Mouse (Mus musculus) Muller cell, postnatal 12 days (primary cell): ENCODE measurements around the gene Tmem62.
A peak's percentile ranks its signal among the peaks of the same experiment; 100 is the strongest.
"Not testable (repeated sequence)": the region's sequence is repeated elsewhere in the genome, so short reads cannot be mapped to it uniquely, and the experiment has no call there.

Source experiments
- DNase-seq: peaks from one replicate; pipeline ENCODE4 v3.0.0-alpha.2; 2015; ENCODE audit errors: inconsistent ontology term

Gene Tmem62

DNA sequence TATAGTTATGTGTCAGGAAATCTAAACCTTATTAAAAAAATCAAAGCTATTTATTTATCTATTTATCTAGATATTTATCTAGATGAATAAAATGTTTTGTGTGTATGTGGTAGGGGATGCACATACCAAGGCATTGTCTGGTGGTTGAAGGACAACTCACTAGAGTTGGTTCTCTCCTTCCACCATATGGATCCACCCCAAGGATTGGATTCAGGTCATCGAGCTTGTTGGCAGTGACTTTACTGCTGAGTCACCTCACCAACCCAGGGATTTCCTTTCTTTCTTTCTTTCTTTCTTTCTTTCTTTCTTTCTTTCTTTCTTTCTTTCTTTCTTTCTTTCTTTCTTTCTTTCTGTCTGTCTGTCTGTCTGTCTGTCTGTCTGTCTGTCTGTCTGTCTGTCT lies 19.8 kb downstream of the Tmem62 start:
- not testable (repeated sequence) for DNase-seq

DNA sequence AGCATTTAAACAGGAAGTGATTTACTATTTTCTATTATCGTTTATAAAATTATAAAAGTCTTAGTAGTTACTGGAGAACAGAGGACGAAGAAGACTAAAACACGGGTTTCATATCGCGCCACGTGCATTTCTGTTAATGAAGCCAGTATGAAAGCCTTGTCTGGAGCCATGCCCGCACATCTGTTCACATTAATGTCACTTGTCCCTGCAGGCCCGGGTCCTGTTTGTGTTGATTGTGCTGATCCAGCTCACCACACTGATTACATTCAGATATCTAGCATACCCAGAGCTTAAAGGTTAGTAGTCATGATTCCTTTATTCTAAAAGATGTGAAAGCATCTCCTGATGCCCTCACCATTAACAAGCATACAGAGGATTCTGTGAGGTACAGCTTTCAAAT lies 22.0 kb downstream of the Tmem62 start:
- no peak for DNase-seq

DNA sequence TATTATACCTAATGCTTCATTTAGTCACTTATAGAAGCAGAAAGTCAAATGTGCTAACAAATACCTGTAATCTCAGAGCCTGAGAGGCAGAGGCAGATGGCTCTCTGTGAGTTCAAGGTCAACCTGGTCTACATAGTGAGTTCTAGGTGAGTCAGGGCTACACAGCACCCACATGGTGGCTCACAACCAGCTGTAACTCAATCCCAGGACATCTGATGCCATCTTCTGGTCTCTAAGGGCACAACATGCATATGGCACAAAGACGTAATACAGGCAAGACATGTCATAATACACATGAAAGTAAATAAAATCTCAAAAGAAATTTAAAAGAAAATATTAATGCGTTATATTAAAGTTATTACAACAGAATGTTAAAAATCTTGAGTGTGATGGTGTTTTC lies 26.8 kb downstream of the Tmem62 start:
- no peak for DNase-seq

DNA sequence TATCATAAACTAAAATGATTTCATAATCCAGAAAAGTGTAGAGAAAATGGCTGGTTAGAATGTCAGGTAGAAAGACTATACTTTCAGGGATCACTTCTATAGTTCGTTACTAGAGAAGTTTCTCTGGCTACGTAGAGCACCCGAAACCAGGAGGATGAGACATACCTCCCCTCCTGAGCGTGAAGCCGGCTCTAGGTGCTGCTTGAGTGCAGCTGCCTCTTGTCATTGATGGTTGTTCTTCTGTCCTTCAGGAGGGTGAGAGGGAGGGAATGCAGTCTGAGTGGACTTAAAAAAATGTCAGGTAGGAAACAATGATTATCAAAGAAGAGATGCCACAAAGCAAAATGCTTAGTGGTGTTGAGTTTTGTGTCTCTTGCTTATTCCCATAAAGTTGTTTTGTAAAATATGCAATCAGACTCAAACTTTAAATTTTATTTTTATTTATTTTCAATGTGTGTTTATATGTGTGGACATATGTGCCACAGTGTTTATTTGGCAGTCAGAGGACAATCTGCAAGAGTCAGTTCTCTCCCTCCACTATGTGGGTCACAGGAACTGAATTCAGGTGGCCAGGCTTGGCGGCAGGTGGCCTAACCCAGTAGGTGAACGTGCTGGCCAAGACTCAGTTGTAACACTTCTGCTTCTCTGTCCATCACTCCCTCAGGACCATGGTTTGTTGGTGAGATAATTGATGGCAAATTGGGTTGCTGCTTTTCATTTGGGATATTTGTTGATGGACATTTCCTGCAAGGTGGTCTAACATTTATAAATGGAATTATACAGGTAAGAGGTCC lies 27.4 kb downstream of the Tmem62 start:
- no peak for DNase-seq

DNA sequence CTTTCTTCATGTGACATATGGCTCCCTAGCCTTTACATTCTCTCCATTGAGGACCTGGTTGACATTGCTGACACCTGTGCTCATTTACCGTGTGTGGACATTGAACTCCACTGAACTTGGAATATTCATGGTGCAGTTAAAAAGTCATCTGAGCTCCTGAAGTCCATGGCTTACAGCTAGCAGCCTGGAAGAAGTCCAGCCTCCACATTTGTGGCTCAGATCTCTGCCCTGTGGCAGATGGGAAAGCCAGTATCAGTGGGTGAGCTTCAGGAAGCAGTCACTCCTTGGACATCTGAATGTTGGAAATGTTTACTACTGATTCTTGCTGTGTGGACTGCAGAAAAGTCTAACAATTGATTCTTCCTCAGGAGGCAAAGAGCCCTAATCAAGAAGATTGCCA lies 30.2 kb downstream of the Tmem62 start:
- no peak for DNase-seq

DNA sequence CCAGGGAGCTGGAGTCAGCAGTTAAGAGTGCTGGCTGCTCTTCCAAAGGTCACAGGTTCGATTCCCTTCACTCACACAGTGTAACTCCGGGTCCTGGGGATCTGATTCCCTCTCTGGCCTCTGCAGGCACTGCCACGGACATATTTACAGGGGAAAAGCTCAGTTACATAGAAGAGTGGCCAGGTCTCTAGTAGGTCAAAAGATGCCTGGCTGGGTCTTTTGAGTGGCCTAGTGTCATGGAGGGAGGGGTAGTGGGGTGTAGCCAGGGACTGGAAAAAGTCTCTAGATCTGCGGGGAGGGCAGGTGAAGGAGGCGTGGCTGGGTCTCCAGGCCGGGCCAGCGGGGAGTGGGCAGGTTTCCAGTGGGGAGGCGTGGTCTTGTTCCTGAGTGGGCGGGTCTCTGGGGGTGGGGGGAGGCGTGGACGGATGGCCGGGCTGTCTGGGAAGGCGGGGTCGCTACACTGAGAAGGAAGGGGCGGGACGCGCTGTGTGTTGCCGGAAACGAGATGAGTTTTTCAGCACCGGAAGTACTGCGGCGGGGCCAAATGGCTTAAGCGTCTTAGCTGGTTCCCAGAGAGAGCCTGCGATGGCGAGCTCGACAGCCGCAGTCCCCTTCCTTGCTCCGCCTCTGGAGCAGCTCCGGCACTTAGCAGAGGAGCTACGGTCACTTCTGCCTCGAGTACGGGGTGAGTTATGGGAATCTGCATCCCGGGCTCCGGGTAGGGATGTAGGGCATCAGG lies 31.3 kb downstream of the Tmem62 start, which contains the start of gene Ccndbp1:
Gene Ccndbp1 (plus strand): TSS at position 479 of the 739 bp plus-strand sequence.
- DNase-seq: peak; percentile 93

DNA sequence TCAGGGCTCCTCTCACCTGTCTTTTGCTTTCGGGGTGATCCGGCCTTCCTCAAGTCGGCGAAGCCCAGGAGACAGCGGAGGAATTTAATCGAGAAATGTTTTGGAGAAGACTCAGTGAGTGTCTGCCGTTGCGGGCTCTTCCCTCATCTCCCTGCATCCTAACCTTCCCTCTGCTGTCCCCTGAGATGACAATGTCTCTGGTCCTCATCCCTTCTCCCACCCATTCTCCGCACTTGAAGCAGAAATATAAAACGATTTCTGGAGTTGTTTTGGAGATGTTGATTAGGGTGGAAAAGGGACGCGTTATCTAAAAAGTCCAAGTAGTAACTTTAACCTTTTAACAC lies 31.8 kb downstream of the Tmem62 start:
- DNase-seq: no peak

DNA sequence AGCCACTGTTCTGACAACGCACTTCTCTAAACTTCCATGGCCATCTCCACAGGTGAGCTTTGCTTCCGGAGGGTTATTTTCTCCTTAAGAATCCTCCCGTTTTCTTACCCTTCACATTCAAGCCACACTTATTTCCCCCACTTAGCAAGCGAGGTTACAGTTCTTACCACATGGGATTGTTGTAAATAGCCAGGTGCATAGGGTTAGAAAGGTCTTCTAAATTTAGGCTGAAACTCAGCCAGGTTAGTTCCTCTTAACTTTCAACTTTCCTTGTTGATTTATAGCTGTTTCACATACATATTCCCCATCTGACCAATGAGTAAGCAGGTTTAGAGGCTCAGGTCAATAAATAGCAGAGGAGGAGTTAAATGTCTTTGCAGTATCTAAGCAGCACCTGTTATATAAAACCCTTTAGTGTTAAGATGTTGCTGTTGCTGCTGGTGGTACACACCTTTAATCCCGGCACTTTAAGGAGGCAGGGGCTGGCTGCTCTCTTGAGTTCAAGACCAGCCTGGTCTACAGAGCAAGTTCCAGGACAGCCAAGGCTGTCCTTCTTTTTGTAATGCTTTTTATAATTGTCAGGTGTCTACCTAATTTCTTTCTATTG lies 32.4 kb downstream of the Tmem62 start:
- DNase-seq: no peak

DNA sequence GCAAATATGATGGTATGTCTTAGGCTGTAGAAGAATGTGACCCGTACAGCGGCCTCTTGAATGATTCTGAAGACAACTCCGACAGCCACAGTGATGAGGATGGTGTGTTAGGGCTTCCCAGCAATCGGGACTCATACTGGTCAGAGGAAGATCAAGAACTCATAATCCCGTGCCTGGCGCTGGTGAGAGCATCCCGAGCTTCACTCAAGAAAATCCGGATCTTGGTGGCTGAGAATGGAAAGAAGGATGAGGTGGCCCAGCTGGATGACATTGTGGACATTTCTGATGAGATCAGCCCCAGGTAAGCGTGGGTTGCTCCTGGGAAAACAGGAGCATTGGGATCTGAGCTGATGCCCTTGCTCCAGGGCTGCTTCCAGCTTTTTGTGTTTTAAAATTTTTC lies 35.9 kb downstream of the Tmem62 start:
- no peak for DNase-seq

DNA sequence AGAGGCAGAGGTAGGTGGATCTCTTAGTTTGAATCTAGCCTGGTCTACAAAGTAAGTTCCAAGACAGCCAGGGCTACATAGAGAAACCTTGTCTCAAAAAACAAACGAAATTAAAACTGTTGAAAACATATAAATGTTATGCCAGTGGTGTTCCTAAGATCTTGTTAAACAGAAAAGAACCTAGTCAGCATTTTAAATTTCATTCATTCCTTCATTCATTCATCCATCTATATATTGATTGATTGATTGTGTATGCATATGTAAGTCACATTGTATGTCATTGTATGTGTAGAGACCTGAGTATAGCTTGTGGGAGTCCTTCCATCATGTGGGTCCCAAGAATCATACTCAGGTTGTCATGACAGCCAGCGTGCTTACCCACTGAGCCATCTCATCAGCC lies 38.7 kb downstream of the Tmem62 start:
- DNase-seq: no peak

DNA sequence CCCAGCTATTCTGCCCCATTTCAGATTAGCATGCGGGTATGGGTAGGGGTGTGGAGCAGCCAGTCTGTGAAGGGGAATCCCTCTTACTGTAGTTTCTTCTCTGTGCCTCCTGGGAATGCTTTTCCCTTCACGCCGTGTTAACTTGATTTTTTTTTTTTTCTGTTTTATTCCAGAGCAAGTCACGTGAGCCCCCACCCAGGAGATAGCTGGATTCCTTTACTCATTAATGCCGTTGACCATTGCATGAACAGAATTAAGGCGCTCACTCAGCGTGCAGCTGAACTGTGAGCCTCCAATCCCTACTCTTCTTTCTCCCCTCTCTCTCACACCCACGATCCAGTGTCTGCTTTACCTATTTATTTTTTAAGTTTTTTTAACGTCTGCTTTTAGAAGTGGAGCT lies 39.4 kb downstream of the Tmem62 start:
- no peak for DNase-seq

DNA sequence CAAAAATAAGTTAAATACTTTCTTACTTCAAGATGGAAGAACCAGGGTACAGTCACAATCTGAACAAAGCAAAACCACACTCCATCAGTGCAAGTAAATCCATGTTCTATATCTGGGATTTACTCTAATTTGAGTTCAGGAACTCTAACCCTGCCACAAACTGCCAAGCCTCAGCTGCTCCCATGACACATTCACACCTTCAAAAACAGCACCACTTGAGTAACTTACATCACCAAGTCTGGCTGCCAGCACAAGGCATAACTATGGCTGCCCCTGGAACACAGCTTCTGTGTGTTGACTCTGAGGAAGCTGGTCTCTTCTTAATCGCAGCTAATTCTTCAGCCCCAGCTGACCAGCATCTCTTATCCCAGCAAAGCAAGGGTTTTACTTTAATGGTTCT lies 40.3 kb downstream of the Tmem62 start:
- no peak for DNase-seq

DNA sequence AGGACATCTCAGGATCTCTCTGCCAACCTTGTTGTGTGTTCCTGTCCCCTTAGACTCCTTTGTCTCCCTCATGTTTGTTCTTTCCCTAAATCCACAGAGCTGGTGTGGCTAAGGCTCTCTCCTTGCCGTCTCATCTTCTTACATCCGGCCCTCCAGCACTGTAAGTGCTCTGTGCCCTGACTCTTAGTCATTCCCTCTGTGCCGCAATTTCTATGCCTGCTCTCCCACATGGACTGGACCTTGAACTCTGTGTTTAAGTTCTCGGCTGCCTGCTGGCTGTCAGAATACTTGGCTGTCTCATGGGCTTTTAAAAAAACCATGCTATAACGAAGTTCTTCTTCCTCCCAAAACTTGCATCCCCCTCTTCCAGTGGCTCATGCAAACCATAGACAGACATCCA lies 46.1 kb downstream of the Tmem62 start:
- no peak for DNase-seq

DNA sequence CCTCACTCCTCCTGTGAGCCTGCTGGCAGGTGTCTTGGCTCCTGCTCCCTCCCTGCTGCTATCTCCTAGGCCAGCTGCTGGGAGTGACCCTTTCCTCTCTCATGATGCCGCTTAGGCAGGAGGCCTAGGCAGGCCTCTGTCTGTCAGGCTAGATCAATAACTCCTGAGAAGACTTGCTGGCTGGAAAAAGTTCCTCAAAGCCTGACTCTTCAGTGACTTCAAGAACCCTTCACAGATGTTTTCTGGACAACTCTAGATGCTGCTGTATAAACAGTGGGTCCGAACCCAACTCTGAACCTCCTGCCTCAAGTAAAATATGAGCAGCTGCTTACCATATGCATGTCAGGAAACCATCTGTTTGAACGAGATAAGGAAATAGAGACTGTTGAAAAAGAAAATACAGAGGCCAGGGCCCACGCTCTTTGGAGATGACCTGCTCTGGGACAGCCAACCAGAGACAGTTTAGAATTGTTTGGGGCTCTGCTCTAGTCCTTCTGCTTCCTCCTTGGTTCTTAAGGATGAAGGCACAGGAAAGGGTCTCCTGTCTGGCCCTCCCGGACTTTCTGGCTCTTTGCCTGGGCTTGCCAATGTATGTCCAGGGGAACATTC lies 60.0 kb downstream of the Tmem62 start, which contains the start of gene Epb42:
Gene Epb42 (minus strand): TSS at position 340 of the 609 bp plus-strand sequence.
- DNase-seq: no peak

DNA sequence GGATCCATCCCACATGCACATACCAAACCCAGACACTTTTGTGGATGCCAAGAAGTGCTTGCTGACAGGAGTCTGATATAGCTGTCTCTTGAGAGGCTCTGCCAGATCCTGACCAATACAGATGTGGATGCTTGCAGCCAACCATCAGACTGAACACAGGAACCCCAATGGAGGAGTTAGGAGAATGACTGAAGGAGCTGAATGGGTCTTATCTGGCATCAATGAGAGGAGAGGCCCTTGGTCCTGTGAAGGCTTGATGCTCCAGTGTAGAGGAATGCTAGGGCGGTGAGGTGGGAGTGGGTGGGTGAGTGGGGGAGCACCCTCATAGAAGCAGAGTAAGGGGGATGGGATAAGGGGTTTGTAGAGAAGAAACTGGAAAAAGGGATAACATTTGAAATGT lies 62.0 kb downstream of the Tmem62 start:
- not testable (repeated sequence) for DNase-seq

DNA sequence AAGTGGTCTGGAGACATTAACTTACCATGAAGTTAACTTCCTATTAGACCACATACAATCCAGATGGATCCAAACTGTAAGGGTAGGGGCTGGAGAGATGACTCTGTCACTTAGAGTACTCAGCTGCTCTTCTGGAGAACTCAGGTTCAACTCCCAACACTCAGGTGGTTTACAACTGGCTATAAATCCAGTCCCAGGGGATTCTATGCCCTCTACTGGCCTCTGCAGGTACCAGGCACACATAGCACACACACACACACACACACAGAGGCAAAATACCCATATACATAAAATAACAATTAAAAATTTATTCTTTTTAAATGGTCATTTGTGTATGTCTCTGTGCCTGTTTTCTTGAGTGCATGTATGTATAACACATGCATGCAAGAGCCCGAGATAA lies 62.6 kb downstream of the Tmem62 start:
- no peak for DNase-seq

DNA sequence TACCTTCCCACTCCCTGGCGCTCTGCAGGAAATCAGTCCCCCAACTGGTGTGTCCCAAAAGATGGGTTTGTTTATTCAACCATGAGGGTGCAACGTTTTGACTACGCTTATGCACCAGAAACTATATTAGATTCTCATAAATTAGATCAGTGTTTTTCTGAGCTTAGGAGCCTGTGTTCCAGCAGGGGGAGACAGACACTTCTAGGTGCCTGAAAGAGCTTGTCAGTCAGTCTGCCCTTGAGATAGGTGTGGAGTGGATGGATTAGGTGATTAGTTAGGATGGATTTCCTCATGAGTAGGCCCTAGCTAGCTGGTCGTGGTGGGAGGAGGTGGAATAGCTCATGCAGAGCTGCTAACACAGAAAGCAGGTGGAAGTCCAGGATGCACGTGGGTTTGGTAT lies 64.3 kb downstream of the Tmem62 start:
- peak; percentile 16 for DNase-seq

DNA sequence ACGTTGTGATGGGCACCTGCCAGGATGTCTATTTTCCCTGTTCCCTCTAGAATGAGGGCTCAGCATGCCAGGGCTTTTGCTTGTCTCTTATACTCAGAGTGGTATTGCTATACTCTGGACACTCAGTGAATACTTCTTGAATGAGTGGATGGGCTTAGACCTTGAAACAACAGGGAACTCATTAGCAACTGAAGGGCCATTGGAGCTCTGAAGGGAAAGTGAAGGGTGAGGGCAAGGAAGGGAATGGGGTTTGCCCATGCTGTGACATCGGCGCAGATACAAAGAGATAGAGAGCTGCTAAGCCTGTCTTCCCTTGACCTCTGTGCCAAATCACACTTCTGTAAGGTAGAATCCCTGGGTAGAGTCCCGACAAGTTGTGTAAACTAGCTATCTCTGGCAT lies 68.8 kb downstream of the Tmem62 start:
- DNase-seq: no peak

DNA sequence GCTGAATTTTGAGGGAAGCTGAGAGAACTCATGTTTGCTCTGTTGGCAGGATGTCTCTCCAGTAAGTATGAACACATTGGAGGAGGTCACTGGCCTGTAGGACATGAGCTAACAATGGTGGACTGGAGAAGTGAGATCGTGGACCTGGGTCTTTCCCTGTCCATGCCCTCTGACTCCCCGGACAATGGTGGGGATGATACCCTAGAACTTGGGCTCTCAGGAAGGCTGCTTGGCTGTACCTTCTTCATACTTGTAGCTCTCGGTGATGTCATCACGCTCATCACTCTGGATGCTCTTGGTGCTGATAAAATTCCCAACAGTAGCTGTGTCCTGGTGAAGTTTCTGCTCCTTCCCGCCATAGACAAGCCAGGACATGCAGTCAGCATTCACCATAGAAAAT lies 75.4 kb downstream of the Tmem62 start:
- no peak for DNase-seq

DNA sequence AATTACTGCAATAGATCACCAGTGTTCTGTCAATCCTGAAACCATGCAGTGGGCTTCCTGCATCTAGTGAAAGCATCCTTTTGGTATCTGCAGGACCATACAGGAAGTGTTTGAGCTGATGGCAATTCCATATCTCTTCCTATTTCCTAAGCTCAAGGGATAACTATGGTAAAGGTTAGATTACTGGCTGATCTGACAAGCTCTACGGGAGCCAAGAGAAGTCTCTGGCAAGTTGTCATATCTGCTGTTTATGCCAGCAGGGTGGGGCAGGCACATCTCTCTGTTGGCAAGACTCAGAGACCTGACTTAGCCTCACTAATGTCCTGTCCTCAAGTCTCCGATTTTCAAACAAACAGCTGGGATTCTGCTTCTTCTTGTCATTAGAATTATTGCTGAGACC lies 77.2 kb downstream of the Tmem62 start:
- no peak for DNase-seq

DNA sequence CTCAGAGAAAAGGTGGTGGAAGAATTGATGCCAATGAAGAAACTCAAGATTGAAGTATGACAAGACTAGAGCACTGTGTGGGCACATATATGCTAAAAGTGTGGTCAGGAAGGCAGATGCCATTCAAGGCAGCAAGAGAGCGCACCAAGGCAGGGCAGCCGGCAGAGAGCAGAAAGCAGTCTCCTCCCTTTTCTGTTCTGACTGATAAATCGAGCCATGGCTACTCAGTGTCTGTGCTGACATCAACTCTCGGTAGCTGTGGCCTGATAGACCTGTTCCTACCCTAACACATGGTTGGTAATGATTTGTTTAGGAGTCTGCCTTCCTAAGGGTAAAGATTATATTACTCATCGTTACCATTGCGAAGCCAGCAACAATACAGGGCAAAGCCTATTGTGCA lies 79.1 kb downstream of the Tmem62 start:
- no peak for DNase-seq
